Comparison of ENCODE assay signal across 8 mouse cellular contexts in the genomic region with DNA sequence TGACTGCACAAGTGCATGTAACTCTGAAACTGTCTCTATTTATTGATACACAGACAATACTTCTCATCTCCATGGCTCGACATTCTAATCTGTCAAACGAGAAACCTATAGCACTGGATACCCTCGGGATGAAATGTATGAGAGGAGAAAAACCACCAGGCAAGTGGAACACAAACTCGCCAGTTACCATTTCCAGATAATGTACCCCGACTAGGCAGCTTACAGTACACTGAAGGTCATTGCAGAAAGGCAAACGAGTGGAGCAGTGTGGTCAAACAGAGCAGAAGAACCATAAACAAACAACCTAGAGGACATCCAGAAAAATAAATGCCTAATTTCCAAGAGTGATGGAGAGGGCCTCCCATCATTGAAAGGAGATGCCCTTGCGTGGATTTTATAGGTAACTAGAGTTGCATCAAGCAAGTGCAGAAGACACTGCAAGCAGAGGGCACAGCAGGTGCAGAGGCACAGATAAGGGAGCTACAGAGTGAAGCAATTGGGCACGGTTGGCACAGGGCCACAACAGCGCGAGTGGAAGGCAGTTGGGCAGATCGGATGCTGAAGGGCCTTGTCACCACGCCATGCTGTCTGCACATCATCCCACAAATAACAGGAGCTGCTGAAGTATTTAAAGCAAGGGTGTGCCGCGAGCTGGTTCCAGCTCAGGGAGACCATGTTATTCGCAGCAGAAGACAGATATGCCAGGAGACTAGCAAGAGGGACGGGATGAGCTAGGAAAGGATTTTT.
A peak's percentile ranks its signal among the peaks of the same experiment; 100 is the strongest.
DNase-seq lines count a peak whose midpoint lies in the region; ATAC-seq lines count a peak whose summit lies in the region.

No protein-coding gene starts in this region.

- DNase-seq in midbrain, embryonic 14.5 days, result peak; percentile 47
- DNase-seq in c-Kit-positive CD71-positive TER-119-negative erythroid progenitor cells, embryonic 14.5 days (ENCODE audit: low read depth), result peak; percentile 36
- peak; percentile 35 to 55 for DNase-seq in gastrocnemius, adult 8-10 months (ENCODE audit: low spot score in 2 of 2)
- DNase-seq in layer of hippocampus, postnatal 25 days (ENCODE audit: extremely low spot score in 1 of 2, low spot score in 1 of 2), result peak; percentile 31 to 51
- DNase-seq in right cerebral cortex, postnatal 36 days (ENCODE audit: low spot score in 2 of 2), result peak; percentile 64
- DNase-seq in natural killer cell, adult 2 months (ENCODE audit: low spot score in 2 of 2), result no peak

- no peak for ATAC-seq in midbrain, embryonic 14.5 days (ENCODE audit: low FRiP score, low TSS enrichment)
- ATAC-seq in midbrain, embryonic 15.5 days (replicated peaks), result no peak
- no peak for ATAC-seq in kidney, embryonic 16.5 days (ENCODE audit: low FRiP score, low TSS enrichment)

- H3K4me2 ChIP-seq in midbrain, embryonic 14.5 days (ENCODE audit: low read length), result no peak overlapping the region
- no peak overlapping the region for H3K4me2 ChIP-seq in midbrain, embryonic 15.5 days
- H3K4me2 ChIP-seq in kidney, embryonic 16.5 days (replicated peaks; ENCODE audit: low read depth, low read length), result no peak overlapping the region

- no peak overlapping the region for H3K4me3 ChIP-seq in midbrain, embryonic 14.5 days (replicated peaks; ENCODE audit: low read depth, low read length)
- H3K4me3 ChIP-seq in midbrain, embryonic 15.5 days, result no peak overlapping the region
- H3K4me3 ChIP-seq in kidney, embryonic 16.5 days (ENCODE audit: low read length), result no peak overlapping the region

- H3K9me3 ChIP-seq in midbrain, embryonic 14.5 days (ENCODE audit: control insufficient read depth, low read length), result no peaks in the 10 kb centered on the region
- no peaks in the 10 kb centered on the region for H3K9me3 ChIP-seq in midbrain, embryonic 15.5 days
- H3K9me3 ChIP-seq in kidney, embryonic 16.5 days (ENCODE audit: low read length), result no peaks in the 10 kb centered on the region

- H3K27ac ChIP-seq in midbrain, embryonic 14.5 days (replicated peaks; ENCODE audit: low read depth, low read length), result no peak overlapping the region
- no peak overlapping the region for H3K27ac ChIP-seq in midbrain, embryonic 15.5 days
- H3K27ac ChIP-seq in kidney, embryonic 16.5 days (ENCODE audit: low read length), result no peak overlapping the region

- H3K4me1 ChIP-seq in midbrain, embryonic 14.5 days (ENCODE audit: control insufficient read depth, insufficient read depth, low read length), result peaks cover 5% of the 10 kb centered on the region; the same call in 1 of the 2 replicates
- peaks cover 8% of the 10 kb centered on the region for H3K4me1 ChIP-seq in midbrain, embryonic 15.5 days
- no peaks in the 10 kb centered on the region for H3K4me1 ChIP-seq in kidney, embryonic 16.5 days (ENCODE audit: insufficient read depth, low read length)

- 79% methylated on average over 16 of the region's 16 CpGs for WGBS in midbrain, embryonic 14.5 days
- WGBS in midbrain, embryonic 15.5 days, result 77% methylated on average over 16 of the region's 16 CpGs
- WGBS in kidney, embryonic 16.5 days, result 90% methylated on average over 16 of the region's 16 CpGs

- H3K9ac ChIP-seq in midbrain, embryonic 14.5 days (replicated peaks; ENCODE audit: low read length), result no peak overlapping the region
- no peak overlapping the region for H3K9ac ChIP-seq in midbrain, embryonic 15.5 days
- no peak overlapping the region for H3K9ac ChIP-seq in kidney, embryonic 16.5 days (replicated peaks; ENCODE audit: low read length)

- H3K36me3 ChIP-seq in midbrain, embryonic 14.5 days (ENCODE audit: control insufficient read depth, insufficient read depth, low read length), result no peaks in the 10 kb centered on the region
- no peaks in the 10 kb centered on the region for H3K36me3 ChIP-seq in midbrain, embryonic 15.5 days (replicated peaks)
- H3K36me3 ChIP-seq in kidney, embryonic 16.5 days (ENCODE audit: insufficient read depth, low read length), result no peaks in the 10 kb centered on the region

- H3K27me3 ChIP-seq in midbrain, embryonic 14.5 days (ENCODE audit: control insufficient read depth, insufficient read depth, low read length), result no peaks in the 10 kb centered on the region; the same call in 1 of the 2 replicates
- peaks cover 12% of the 10 kb centered on the region; the same call in 1 of the 2 replicates for H3K27me3 ChIP-seq in midbrain, embryonic 15.5 days (replicated peaks)
- no peaks in the 10 kb centered on the region for H3K27me3 ChIP-seq in kidney, embryonic 16.5 days (ENCODE audit: insufficient read depth, low read length)

Comparison
In these comparisons a context has a peak if more than half of its experiments do, and no peak if none do; other contexts are left out.
1. DNase-seq: peak in midbrain, embryonic 14.5 days (single experiment), c-Kit-positive CD71-positive TER-119-negative erythroid progenitor cells, embryonic 14.5 days (single experiment), gastrocnemius, adult 8-10 months (2 of 2), layer of hippocampus, postnatal 25 days (2 of 2) and right cerebral cortex, postnatal 36 days (2 of 2); none in natural killer cell, adult 2 months (0 of 2).